Mouse (Mus musculus): ENCODE measurements at regions not wholly inside any gene's neighbourhood (a gene's known extent, or its start where the extent isn't known, plus 50 kb on each side); places are given as distances from the start of the nearest gene placed in this dataset.
A peak's percentile ranks its signal among the peaks of the same experiment; 100 is the strongest.

- no peak for DNase-seq (ENCODE audit: low spot score in 2 of 2)
These were observed 414.5 kb upstream of the A730009L09Rik start for GRCm38 (mm10) chr16:84100444-84100843.

GRCm38 (mm10) chr16:84111610-84112009, 403.3 kb upstream of the A730009L09Rik start:
- no peak for DNase-seq (ENCODE audit: low spot score in 2 of 2)

DNA sequence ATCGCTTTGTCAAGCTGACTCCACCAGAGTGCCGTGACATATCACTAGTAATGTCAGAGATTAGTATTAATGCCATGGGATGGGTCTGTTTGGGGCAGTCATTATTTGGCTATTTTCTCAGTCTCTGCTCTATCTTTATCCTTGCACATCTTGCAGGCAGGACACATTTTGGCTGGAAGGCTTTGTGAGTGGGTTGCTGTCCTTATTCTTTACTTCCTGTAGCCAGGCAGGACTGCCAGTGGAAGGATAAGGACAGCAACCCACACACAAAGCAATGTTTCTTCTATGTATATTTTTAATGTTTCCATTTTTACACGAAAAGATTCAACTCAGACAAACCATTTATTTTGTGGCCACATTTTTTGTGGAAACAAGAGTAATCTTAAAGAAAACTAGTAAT, 397.4 kb upstream of the A730009L09Rik start:
- no peak for DNase-seq (ENCODE audit: low spot score in 2 of 2)

GRCm38 (mm10) chr16:84135651-84136200, 379.2 kb upstream of the A730009L09Rik start:
- DNase-seq (ENCODE audit: low spot score in 2 of 2) = peak; percentile 22 to 55

DNA sequence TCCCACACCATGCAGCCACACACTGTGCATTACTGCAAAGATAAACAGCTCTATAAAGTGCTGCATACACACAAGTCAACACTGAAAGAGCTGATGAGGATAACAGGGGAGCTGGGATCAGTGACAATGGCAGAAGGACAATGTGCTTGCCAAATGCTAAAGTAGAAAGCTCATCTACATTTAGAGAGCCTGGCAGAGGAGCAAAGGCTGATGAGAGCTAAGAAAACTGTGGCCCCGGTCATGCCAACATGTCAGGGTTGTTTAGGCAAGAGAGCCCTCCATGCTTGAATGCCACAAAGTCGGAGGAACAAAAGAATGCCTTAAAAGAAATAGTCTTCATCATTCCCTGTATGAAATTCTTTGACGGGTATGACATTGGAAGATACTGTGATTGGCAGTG, 363.0 kb upstream of the A730009L09Rik start:
- no peak for DNase-seq (ENCODE audit: low spot score in 2 of 2)

DNA sequence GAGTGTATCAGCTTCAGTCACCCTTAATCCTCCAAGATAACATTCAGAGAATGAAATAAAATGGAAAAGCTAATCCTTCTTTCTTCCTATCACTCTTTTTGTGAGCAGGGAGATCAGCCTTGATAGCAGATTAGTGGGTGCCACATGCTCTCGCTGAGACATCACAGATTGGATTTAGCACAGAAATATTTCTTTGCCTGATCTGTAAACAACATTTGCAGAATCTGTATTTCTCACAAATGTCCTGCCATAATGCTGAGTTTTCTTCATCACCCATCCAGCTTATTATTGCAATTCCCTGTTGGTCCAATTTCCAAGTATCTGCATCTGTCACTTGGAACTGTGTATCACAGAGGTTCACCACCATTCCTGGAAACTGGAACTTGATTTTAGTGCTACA, 342.8 kb upstream of the A730009L09Rik start:
- no peak for DNase-seq (ENCODE audit: low spot score in 2 of 2)

All from layer of hippocampus, postnatal 10 days (tissue).